Mouse (Mus musculus): Measurements from ENCODE around the gene Rhpn2. TPM values are rescaled to one million over a fixed set of nuclear protein-coding genes. Genes with fewer than 3 reads are reported as not detected.

The Rhpn2 gene
- 1 to 10 TPM; 3.1 to 4.2 TPM for total RNA-seq (2021)
- 3.0 and 4.3 TPM in 2 replicates for polyA plus RNA-seq (2012; rRNA removed)
- long read RNA-seq, partial matches to known transcripts = 0 of 3 reads
- long read RNA-seq, other reads (novel, unspliced or antisense) = 2 of 3 reads

DNA sequence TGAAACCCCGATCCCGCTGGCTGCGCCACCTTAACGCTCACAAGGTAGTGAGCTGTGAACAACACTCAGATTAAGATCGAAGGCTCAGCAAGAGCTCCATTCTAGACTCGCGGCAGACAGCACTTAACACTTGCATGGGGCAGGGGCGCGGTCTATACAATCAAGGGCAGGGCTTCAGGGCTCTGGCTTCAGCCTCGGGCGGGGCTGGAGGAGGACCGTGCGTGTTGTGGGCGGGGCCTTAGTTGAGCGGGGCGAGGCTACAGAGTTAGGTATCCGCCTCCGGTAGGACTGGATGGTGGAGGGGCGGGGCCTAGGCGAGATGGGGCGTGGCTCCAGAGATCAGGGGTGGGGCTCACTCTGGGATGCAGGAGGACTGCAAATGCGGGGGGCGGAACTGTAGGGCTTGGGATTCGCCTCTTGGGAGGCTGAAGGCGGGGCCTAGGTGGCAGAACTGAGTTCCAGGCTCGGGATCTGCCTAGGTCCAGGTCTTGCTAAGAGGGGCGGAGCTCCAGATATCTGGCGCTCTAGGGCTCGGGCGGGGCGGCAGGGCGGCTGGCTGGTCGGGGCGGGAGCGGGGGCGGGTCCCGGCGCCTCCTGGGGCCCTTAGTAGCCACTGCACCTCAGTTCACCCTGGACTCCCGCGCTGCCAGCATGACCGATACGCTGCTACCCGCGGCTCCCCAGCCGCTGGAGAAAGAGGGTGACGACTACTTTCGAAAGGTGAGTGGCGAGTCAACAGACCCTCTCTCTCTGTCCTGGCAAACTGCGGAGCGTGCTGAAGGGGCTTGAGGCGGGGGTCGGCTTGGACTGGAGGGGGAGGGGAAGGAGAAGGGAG is at the start of gene Rhpn2:
Gene Rhpn2 (plus strand): TSS at position 479 of the 835 bp plus-strand sequence.
- peak within 1 kb of the TSS; percentile 86 for H3K4me3 ChIP-seq
- intact Hi-C loops (cut with DNase I) = loop anchor here (2.0 to 5.0 kb wide), 3 partner anchors 15 to 102 kb away; partner anchors contain the start of gene Gpatch1
- no peaks in the 10 kb centered on the region for H3K36me3 ChIP-seq (ENCODE audit: control insufficient read depth, insufficient read depth, low read length)
- H3K79me2 ChIP-seq (replicated peaks; ENCODE audit: control insufficient read depth, insufficient read depth, low read length) = no peaks in the 10 kb centered on the region
- peak within 1 kb of the TSS; percentile 73 for H3K9ac ChIP-seq (ENCODE audit: low read depth, low read length)
- H3K27ac ChIP-seq = peak within 1 kb of the TSS; percentile 64
- peak; percentile 99 for DNase-seq
- under 1% methylated on average over 52 of the region's 52 CpGs for WGBS
- no peaks in the 10 kb centered on the region for H3K27me3 ChIP-seq (ENCODE audit: control insufficient read depth, insufficient read depth, low read length)
- TF ChIP-seq EP300 (IDR thresholded peaks at IDR 0.05; ENCODE audit: insufficient read depth, low read depth, low read length) (no peak), CTCF (IDR thresholded peaks at IDR 0.05) (peak; percentile 55), POLR2A (IDR thresholded peaks at IDR 0.05; ENCODE audit: insufficient read depth, low read depth, low read length) (peak; percentile 76)
- no peaks in the 10 kb centered on the region; the same call in 1 of the 2 replicates for H3K4me1 ChIP-seq (ENCODE audit: control insufficient read depth, insufficient read depth, low read length)

DNA sequence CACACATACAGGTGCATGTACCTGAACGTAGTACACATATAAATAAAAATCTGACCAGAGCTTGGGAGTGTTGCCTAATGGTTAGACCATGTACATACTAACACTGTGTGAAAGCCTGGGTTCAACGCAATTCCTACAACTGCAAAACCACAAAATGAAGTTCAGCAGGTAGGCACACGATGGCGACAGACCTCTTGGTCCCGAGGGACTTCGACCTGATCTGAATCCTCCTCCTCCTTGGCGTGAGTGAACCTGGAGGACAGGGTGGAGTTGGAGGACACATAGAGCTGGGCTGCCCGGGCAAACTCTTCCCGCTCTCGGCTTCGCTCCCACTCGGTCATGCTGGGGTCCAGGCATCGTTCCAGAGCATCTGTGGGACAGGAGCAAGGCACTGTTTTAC is 40.5 kb upstream of the Rhpn2 start:
- DNase-seq = no peak
- Histone ChIP-seq H3K79me2 (replicated peaks; ENCODE audit: control insufficient read depth, insufficient read depth, low read length) (no peaks in the 10 kb centered on the region), H3K9ac (ENCODE audit: low read depth, low read length) (no peak overlapping the region), H3K4me1 (ENCODE audit: control insufficient read depth, insufficient read depth, low read length) (no peaks in the 10 kb centered on the region), H3K36me3 (ENCODE audit: control insufficient read depth, insufficient read depth, low read length) (no peaks in the 10 kb centered on the region), H3K27ac (no peak overlapping the region), H3K4me3 (no peak overlapping the region), H3K27me3 (ENCODE audit: control insufficient read depth, insufficient read depth, low read length) (no peaks in the 10 kb centered on the region)
- intact Hi-C loops (cut with DNase I) = no loop called here
- TF ChIP-seq EP300 (IDR thresholded peaks at IDR 0.05; ENCODE audit: insufficient read depth, low read depth, low read length) (no peak), CTCF (IDR thresholded peaks at IDR 0.05) (no peak), POLR2A (IDR thresholded peaks at IDR 0.05; ENCODE audit: insufficient read depth, low read depth, low read length) (no peak)
- 91% methylated on average over 13 of the region's 13 CpGs for WGBS

DNA sequence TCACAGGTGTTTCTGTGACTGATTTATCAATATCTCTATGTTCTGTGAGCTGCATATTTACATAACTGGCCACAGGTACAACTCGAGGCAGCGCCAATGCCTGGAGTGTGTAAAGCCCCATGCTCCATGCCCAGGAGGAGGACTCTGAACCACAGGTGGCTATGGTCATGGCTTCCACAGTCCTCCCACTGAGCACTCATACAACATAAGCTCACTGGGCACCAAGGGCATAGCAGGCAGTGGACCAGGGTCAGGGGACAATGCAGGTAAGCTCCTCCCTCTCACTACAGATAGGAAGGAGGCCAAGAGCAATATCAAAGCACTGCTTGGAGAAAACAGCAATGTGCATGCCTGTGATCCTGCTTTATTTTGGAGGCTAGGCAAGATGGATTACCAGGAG is 38.3 kb upstream of the Rhpn2 start:
- WGBS = 90% methylated on average over 2 of the region's 2 CpGs
- no peak overlapping the region for H3K9ac ChIP-seq (ENCODE audit: low read depth, low read length)
- H3K27ac ChIP-seq = no peak overlapping the region
- no peaks in the 10 kb centered on the region for H3K4me1 ChIP-seq (ENCODE audit: control insufficient read depth, insufficient read depth, low read length)
- no peaks in the 10 kb centered on the region for H3K36me3 ChIP-seq (ENCODE audit: control insufficient read depth, insufficient read depth, low read length)
- no peak overlapping the region for H3K4me3 ChIP-seq
- intact Hi-C loops (cut with DNase I) = loop anchor here (5.0 kb wide), 1 partner anchor 97 kb away; no protein-coding TSS in a partner anchor
- TF ChIP-seq CTCF (IDR thresholded peaks at IDR 0.05) = no peak
- TF ChIP-seq POLR2A (IDR thresholded peaks at IDR 0.05; ENCODE audit: insufficient read depth, low read depth, low read length) = no peak
- TF ChIP-seq EP300 (IDR thresholded peaks at IDR 0.05; ENCODE audit: insufficient read depth, low read depth, low read length) = no peak
- no peaks in the 10 kb centered on the region for H3K79me2 ChIP-seq (replicated peaks; ENCODE audit: control insufficient read depth, insufficient read depth, low read length)
- H3K27me3 ChIP-seq (ENCODE audit: control insufficient read depth, insufficient read depth, low read length) = no peaks in the 10 kb centered on the region
- DNase-seq = no peak

DNA sequence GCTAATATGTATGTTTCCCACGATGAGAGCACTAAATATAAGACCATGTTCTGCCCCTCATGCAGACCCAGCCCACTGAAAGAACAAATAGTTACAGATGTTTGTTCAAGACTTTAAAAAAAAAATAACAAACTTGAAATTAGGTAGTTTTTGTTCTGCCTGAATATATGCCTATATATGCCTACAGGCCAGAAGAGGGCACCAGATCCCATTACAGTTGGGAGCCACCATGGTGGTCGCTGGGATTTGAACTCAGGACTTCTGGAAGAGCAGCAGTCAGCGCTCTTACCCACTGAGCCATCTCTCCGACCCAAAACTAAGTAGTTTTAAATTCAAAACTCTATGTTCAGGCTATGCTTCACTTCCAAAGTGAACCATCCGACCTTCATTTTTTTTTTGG is 36.1 kb upstream of the Rhpn2 start:
- TF ChIP-seq CTCF (IDR thresholded peaks at IDR 0.05) (peak; percentile 53), EP300 (IDR thresholded peaks at IDR 0.05; ENCODE audit: insufficient read depth, low read depth, low read length) (no peak)
- DNase-seq = no peak
- no peaks in the 10 kb centered on the region for H3K36me3 ChIP-seq (ENCODE audit: control insufficient read depth, insufficient read depth, low read length)
- no peaks in the 10 kb centered on the region for H3K4me1 ChIP-seq (ENCODE audit: control insufficient read depth, insufficient read depth, low read length)
- no peak overlapping the region for H3K4me3 ChIP-seq
- H3K27ac ChIP-seq = no peak overlapping the region
- 92% methylated on average over 5 of the region's 5 CpGs for WGBS
- H3K9ac ChIP-seq (ENCODE audit: low read depth, low read length) = no peak overlapping the region
- H3K79me2 ChIP-seq (replicated peaks; ENCODE audit: control insufficient read depth, insufficient read depth, low read length) = no peaks in the 10 kb centered on the region
- no peaks in the 10 kb centered on the region for H3K27me3 ChIP-seq (ENCODE audit: control insufficient read depth, insufficient read depth, low read length)
- intact Hi-C loops (cut with DNase I) = loop anchor here (5.0 kb wide), 1 partner anchor 94 kb away; no protein-coding TSS in a partner anchor

DNA sequence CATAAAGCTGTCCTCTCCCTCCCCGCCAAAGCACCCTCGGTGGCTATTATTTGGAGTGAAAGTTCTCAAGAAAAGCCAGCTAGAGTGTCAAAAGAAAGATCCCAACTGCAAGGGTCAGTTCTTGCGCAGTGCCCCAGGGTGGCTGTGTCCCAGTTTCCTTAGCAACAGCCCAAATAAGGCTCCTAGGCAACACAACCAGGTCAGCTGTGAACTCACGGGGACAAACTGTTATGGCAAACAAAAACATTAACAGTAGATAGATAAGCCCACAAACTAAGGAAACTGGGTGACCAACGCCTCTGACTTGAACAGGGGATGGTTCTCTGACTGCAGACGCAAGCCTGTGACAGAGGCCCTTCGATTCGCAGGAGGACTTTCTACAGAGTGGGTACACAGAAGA is 34.3 kb upstream of the Rhpn2 start:
- intact Hi-C loops (cut with DNase I) = loop anchor here (5.0 kb wide), 1 partner anchor 93 kb away; no protein-coding TSS in a partner anchor
- no peak for DNase-seq
- Histone ChIP-seq H3K27me3 (ENCODE audit: control insufficient read depth, insufficient read depth, low read length) (no peaks in the 10 kb centered on the region), H3K9ac (ENCODE audit: low read depth, low read length) (no peak overlapping the region), H3K4me3 (no peak overlapping the region), H3K4me1 (ENCODE audit: control insufficient read depth, insufficient read depth, low read length) (no peaks in the 10 kb centered on the region), H3K79me2 (replicated peaks; ENCODE audit: control insufficient read depth, insufficient read depth, low read length) (no peaks in the 10 kb centered on the region), H3K27ac (no peak overlapping the region), H3K36me3 (ENCODE audit: control insufficient read depth, insufficient read depth, low read length) (no peaks in the 10 kb centered on the region)
- TF ChIP-seq EP300 (IDR thresholded peaks at IDR 0.05; ENCODE audit: insufficient read depth, low read depth, low read length) = no peak
- no peak for TF ChIP-seq POLR2A (IDR thresholded peaks at IDR 0.05; ENCODE audit: insufficient read depth, low read depth, low read length)
- 65% methylated on average over 8 of the region's 8 CpGs for WGBS

DNA sequence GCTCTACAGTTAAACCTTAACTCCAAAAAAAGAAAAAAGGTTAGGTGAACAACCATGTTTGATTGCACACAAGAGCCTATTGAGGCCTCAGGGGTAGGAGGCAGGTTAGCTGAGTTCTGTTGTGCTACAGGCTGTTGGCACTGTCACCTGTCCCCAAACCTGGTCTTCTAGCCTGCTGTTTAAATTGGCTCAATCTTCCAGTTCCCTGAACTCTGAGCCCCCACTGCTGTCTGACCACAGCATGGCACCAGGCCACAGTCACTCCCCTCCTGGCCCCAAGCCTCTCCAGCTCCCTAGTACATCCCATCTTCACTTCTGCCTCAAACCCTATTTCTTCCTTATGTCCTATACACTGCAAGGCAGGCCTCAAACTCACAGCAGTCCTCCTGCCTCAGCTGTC is 33.2 kb upstream of the Rhpn2 start:
- no peak for DNase-seq
- H3K4me3 ChIP-seq = no peak overlapping the region
- no peaks in the 10 kb centered on the region for H3K27me3 ChIP-seq (ENCODE audit: control insufficient read depth, insufficient read depth, low read length)
- intact Hi-C loops (cut with DNase I) = no loop called here
- H3K9ac ChIP-seq (ENCODE audit: low read depth, low read length) = no peak overlapping the region
- no peaks in the 10 kb centered on the region for H3K4me1 ChIP-seq (ENCODE audit: control insufficient read depth, insufficient read depth, low read length)
- TF ChIP-seq POLR2A (IDR thresholded peaks at IDR 0.05; ENCODE audit: insufficient read depth, low read depth, low read length) (no peak), CTCF (IDR thresholded peaks at IDR 0.05) (no peak), EP300 (IDR thresholded peaks at IDR 0.05; ENCODE audit: insufficient read depth, low read depth, low read length) (no peak)
- no peaks in the 10 kb centered on the region for H3K79me2 ChIP-seq (replicated peaks; ENCODE audit: control insufficient read depth, insufficient read depth, low read length)
- H3K27ac ChIP-seq = no peak overlapping the region
- H3K36me3 ChIP-seq (ENCODE audit: control insufficient read depth, insufficient read depth, low read length) = no peaks in the 10 kb centered on the region

Data from heart, adult 2 months (tissue).